Mouse (Mus musculus): ENCODE data around the gene Ap3b1. TPM values are rescaled to one million over a fixed set of nuclear protein-coding genes. Genes with fewer than 3 reads are reported as not detected.
A peak's percentile ranks its signal among the peaks of the same experiment; 100 is the strongest.
"Not testable (repeated sequence)": the region's sequence is repeated elsewhere in the genome, so short reads cannot be mapped to it uniquely, and the experiment has no call there.

Gene Ap3b1
- total RNA-seq (2021) (10 to 100 TPM; 23.4 to 27.5 TPM), polyA plus RNA-seq (2012; rRNA removed) (16.6 and 27.9 TPM in 2 replicates)
- long read RNA-seq, full-length matches to known transcripts: 4 of 8 reads
- long read RNA-seq, partial matches to known transcripts: 1 of 8 reads
- long read RNA-seq, other reads (novel, unspliced or antisense): 3 of 8 reads

GRCm38 (mm10) chr13:94358401-94359265 lies at the start of gene Ap3b1:
TSS of gene Ap3b1 (plus strand) at chr13:94358960.
- WGBS: under 1% methylated on average over 79 of the region's 79 CpGs
- Histone ChIP-seq H3K27ac (peak within 1 kb of the TSS; percentile 86), H3K4me3 (peak within 1 kb of the TSS; percentile 99), H3K79me2 (replicated peaks; ENCODE audit: control insufficient read depth, insufficient read depth, low read length) (peaks cover 2% of the 10 kb centered on the region), H3K27me3 (ENCODE audit: control insufficient read depth, insufficient read depth, low read length) (no peaks in the 10 kb centered on the region), H3K36me3 (ENCODE audit: control insufficient read depth, insufficient read depth, low read length) (no peaks in the 10 kb centered on the region), H3K4me1 (ENCODE audit: control insufficient read depth, insufficient read depth, low read length) (peaks cover 4% of the 10 kb centered on the region), H3K9ac (ENCODE audit: low read depth, low read length) (peak within 1 kb of the TSS; percentile 93)
- intact Hi-C loops (cut with DNase I): loop anchor here (2.0 to 5.0 kb wide), 2 partner anchors 72 to 586 kb away; partner anchors contain the start of gene Arsb
- TF ChIP-seq CTCF (IDR thresholded peaks at IDR 0.05) (no peak), EP300 (IDR thresholded peaks at IDR 0.05; ENCODE audit: insufficient read depth, low read depth, low read length) (no peak), POLR2A (IDR thresholded peaks at IDR 0.05; ENCODE audit: insufficient read depth, low read depth, low read length) (peak; percentile 87)
- DNase-seq: peak; percentile 93 to 94

GRCm38 (mm10) chr13:94312812-94313211 lies 45.9 kb upstream of the Ap3b1 start:
- H3K79me2 ChIP-seq (replicated peaks; ENCODE audit: control insufficient read depth, insufficient read depth, low read length); intact Hi-C loops (cut with DNase I); H3K4me3 ChIP-seq; DNase-seq; H3K9ac ChIP-seq (ENCODE audit: low read depth, low read length); H3K27ac ChIP-seq; H3K4me1 ChIP-seq (ENCODE audit: control insufficient read depth, insufficient read depth, low read length); H3K27me3 ChIP-seq (ENCODE audit: control insufficient read depth, insufficient read depth, low read length); H3K36me3 ChIP-seq (ENCODE audit: control insufficient read depth, insufficient read depth, low read length): not testable (repeated sequence)
- 93% methylated on average over 8 of the region's 8 CpGs for WGBS

DNA sequence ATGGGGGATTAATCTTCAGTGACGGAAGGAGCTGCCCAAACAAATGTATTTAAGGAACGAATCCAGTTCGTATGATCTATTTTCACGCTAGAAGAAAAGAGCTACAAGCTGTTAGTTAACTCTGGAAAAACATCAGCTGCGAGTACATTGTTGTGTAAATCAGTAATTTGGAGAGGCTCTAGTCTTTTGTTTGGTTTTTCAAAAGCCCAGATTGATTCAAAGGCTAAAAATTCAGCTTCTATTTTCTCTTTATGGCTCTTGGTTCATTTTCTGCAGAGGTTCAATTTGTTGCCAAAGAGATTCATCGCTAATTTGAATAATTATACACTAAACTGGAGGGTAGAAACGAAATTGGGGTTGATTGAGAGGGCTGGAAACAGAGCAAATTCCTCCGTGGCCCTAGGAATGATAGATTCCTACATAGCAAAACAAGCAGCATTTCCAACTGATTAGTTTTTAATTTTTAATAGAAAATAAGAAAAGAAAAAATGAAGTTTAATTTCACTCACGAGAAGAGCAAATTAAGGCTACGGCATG lies 41.7 kb upstream of the Ap3b1 start:
- H3K27me3 ChIP-seq (ENCODE audit: control insufficient read depth, insufficient read depth, low read length): no peaks in the 10 kb centered on the region
- H3K79me2 ChIP-seq (replicated peaks; ENCODE audit: control insufficient read depth, insufficient read depth, low read length): no peaks in the 10 kb centered on the region
- no peak overlapping the region for H3K4me3 ChIP-seq
- intact Hi-C loops (cut with DNase I): no loop called here
- TF ChIP-seq CTCF (IDR thresholded peaks at IDR 0.05): no peak
- TF ChIP-seq POLR2A (IDR thresholded peaks at IDR 0.05; ENCODE audit: insufficient read depth, low read depth, low read length): no peak
- TF ChIP-seq EP300 (IDR thresholded peaks at IDR 0.05; ENCODE audit: insufficient read depth, low read depth, low read length): no peak
- WGBS: 91% methylated on average over 10 of the region's 10 CpGs
- H3K36me3 ChIP-seq (ENCODE audit: control insufficient read depth, insufficient read depth, low read length): no peaks in the 10 kb centered on the region
- H3K4me1 ChIP-seq (ENCODE audit: control insufficient read depth, insufficient read depth, low read length): no peaks in the 10 kb centered on the region
- DNase-seq: no peak
- H3K9ac ChIP-seq (ENCODE audit: low read depth, low read length): no peak overlapping the region
- H3K27ac ChIP-seq: no peak overlapping the region

- 87% methylated on average over 1 of the region's 1 CpGs for WGBS
- Histone ChIP-seq H3K27ac (no peak overlapping the region), H3K79me2 (replicated peaks; ENCODE audit: control insufficient read depth, insufficient read depth, low read length) (no peaks in the 10 kb centered on the region), H3K4me1 (ENCODE audit: control insufficient read depth, insufficient read depth, low read length) (no peaks in the 10 kb centered on the region), H3K9ac (ENCODE audit: low read depth, low read length) (no peak overlapping the region), H3K36me3 (ENCODE audit: control insufficient read depth, insufficient read depth, low read length) (no peaks in the 10 kb centered on the region), H3K27me3 (ENCODE audit: control insufficient read depth, insufficient read depth, low read length) (no peaks in the 10 kb centered on the region), H3K4me3 (no peak overlapping the region)
- intact Hi-C loops (cut with DNase I): no loop called here
- no peak for DNase-seq
- TF ChIP-seq POLR2A (IDR thresholded peaks at IDR 0.05; ENCODE audit: insufficient read depth, low read depth, low read length) (no peak), EP300 (IDR thresholded peaks at IDR 0.05; ENCODE audit: insufficient read depth, low read depth, low read length) (no peak), CTCF (IDR thresholded peaks at IDR 0.05) (no peak)
These were observed 37.5 kb upstream of the Ap3b1 start for GRCm38 (mm10) chr13:94321094-94321792.

DNA sequence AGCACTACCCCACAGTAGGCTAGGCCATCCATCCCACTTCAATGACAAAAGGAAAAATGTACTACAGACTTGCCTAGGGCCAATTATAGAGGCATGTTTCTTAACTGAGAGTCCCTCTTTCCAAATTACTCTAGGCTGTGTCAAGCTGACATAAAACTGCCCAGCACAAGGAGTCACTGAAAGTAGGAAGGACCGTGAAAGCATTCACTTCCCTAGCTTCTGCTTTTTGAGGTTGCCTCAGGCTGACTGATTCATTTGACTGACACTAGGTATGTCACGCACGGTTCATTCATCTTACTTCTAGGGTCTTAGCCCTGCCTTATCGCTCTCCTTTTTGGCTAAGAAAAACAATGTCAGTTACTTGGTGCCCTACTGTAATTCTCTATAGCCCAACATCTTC lies 36.3 kb upstream of the Ap3b1 start:
- H3K27ac ChIP-seq: no peak overlapping the region
- no peaks in the 10 kb centered on the region for H3K79me2 ChIP-seq (replicated peaks; ENCODE audit: control insufficient read depth, insufficient read depth, low read length)
- no peak overlapping the region for H3K9ac ChIP-seq (ENCODE audit: low read depth, low read length)
- H3K4me3 ChIP-seq: no peak overlapping the region
- no peak for TF ChIP-seq EP300 (IDR thresholded peaks at IDR 0.05; ENCODE audit: insufficient read depth, low read depth, low read length)
- TF ChIP-seq POLR2A (IDR thresholded peaks at IDR 0.05; ENCODE audit: insufficient read depth, low read depth, low read length): no peak
- no peak for TF ChIP-seq CTCF (IDR thresholded peaks at IDR 0.05)
- intact Hi-C loops (cut with DNase I): no loop called here
- H3K4me1 ChIP-seq (ENCODE audit: control insufficient read depth, insufficient read depth, low read length): no peaks in the 10 kb centered on the region
- WGBS: 87% methylated on average over 4 of the region's 4 CpGs
- DNase-seq: no peak
- no peaks in the 10 kb centered on the region for H3K36me3 ChIP-seq (ENCODE audit: control insufficient read depth, insufficient read depth, low read length)
- H3K27me3 ChIP-seq (ENCODE audit: control insufficient read depth, insufficient read depth, low read length): no peaks in the 10 kb centered on the region

All from heart, adult 2 months (tissue).